Mouse (Mus musculus): ENCODE results near the gene Gm20721.
"Not testable (repeated sequence)": the region's sequence is repeated elsewhere in the genome, so short reads cannot be mapped to it uniquely, and the experiment has no call there.

The Gm20721 gene

GRCm38 (mm10) chr2:174346612-174346998, at the start of gene Gm20721:
TSS of gene Gm20721 (minus strand) at chr2:174346712.
- DNase-seq (ENCODE audit: low spot score), result no peak

GRCm38 (mm10) chr2:174393383-174393782, 46.9 kb upstream of the Gm20721 start:
- no peak for DNase-seq (ENCODE audit: low spot score)

- DNase-seq (ENCODE audit: low spot score), result no peak
Measured at GRCm38 (mm10) chr2:174392554-174392953, 46.0 kb upstream of the Gm20721 start.

- DNase-seq (ENCODE audit: low spot score), result no peak
Measured at GRCm38 (mm10) chr2:174391936-174392335, 45.4 kb upstream of the Gm20721 start.

- no peak for DNase-seq (ENCODE audit: low spot score)
Measured at GRCm38 (mm10) chr2:174381021-174381420, 34.5 kb upstream of the Gm20721 start.

- DNase-seq (ENCODE audit: low spot score), result no peak
Measured at GRCm38 (mm10) chr2:174366571-174366970, 20.1 kb upstream of the Gm20721 start.

GRCm38 (mm10) chr2:174359656-174360055, 13.1 kb upstream of the Gm20721 start:
- no peak for DNase-seq (ENCODE audit: low spot score)

- DNase-seq (ENCODE audit: low spot score), result no peak
Measured at GRCm38 (mm10) chr2:174358516-174358915, 12.0 kb upstream of the Gm20721 start.

GRCm38 (mm10) chr2:174346999-174347668, 622 bp upstream of the Gm20721 start:
- not testable (repeated sequence) for DNase-seq (ENCODE audit: low spot score)

- no peak for DNase-seq (ENCODE audit: low spot score)
Measured at GRCm38 (mm10) chr2:174344996-174345395, 1.5 kb downstream of the Gm20721 start.

GRCm38 (mm10) chr2:174344003-174344655, 2.4 kb downstream of the Gm20721 start:
- peak; percentile 31 for DNase-seq (ENCODE audit: low spot score)

- no peak for DNase-seq (ENCODE audit: low spot score)
Measured at GRCm38 (mm10) chr2:174343566-174343965, 2.9 kb downstream of the Gm20721 start.

- DNase-seq (ENCODE audit: low spot score), result no peak
Measured at GRCm38 (mm10) chr2:174342793-174343400, 3.6 kb downstream of the Gm20721 start.

- DNase-seq (ENCODE audit: low spot score), result no peak
Measured at GRCm38 (mm10) chr2:174340893-174341580, 5.5 kb downstream of the Gm20721 start.

- DNase-seq (ENCODE audit: low spot score), result no peak
Measured at GRCm38 (mm10) chr2:174340229-174340892, 6.2 kb downstream of the Gm20721 start.

- no peak for DNase-seq (ENCODE audit: low spot score)
Measured at GRCm38 (mm10) chr2:174339701-174340100, 6.8 kb downstream of the Gm20721 start.

GRCm38 (mm10) chr2:174337275-174337674, 9.2 kb downstream of the Gm20721 start:
- no peak for DNase-seq (ENCODE audit: low spot score)

GRCm38 (mm10) chr2:174334415-174334814, 12.1 kb downstream of the Gm20721 start:
- DNase-seq (ENCODE audit: low spot score), result no peak

- DNase-seq (ENCODE audit: low spot score), result no peak
Measured at GRCm38 (mm10) chr2:174333239-174333890, 13.1 kb downstream of the Gm20721 start.

- DNase-seq (ENCODE audit: low spot score), result no peak
Measured at GRCm38 (mm10) chr2:174331282-174332030, 15.1 kb downstream of the Gm20721 start.
